Mouse (Mus musculus) hematopoietic stem cell, adult 5-6 weeks (primary cell): ENCODE measurements around the gene Tm9sf4. TPM values are rescaled to one million over a fixed set of nuclear protein-coding genes. Genes with fewer than 3 reads are reported as not detected.

ENCODE experiments used
- ATAC-seq, 2 experiments: fragments of 125-278 bp in 1 of 2; replicated peaks in 1 of 2; 2 replicates each; pipeline ENCODE4 v1.8.0; 2016 to 2017; ENCODE audit warnings: inconsistent platforms in 2 of 2, mild to moderate bottlenecking in 2 of 2, moderate number of reproducible peaks in 2 of 2, low read depth in 1 of 2, moderate TSS enrichment in 1 of 2; ENCODE audit not compliant: low FRiP score in 2 of 2, poor library complexity in 2 of 2, severe bottlenecking in 2 of 2, insufficient read depth in 1 of 2, low TSS enrichment in 1 of 2
- total RNA-seq: library from RNA; stranded (forward); fragments of 172-1452, 232-1000 nt; gene quantifications from 2 replicates; pipeline ENCODE4 v1.2.3, GENCODE M21; 2017

Tm9sf4 gene
- 62.0 and 83.4 TPM in 2 replicates for total RNA-seq

GRCm38 (mm10) chr2:153160844-153161683 lies at the start of gene Tm9sf4:
Gene Tm9sf4 (plus strand): TSS chr2:153161303.
- peak; percentile 93 to 95 for ATAC-seq

DNA sequence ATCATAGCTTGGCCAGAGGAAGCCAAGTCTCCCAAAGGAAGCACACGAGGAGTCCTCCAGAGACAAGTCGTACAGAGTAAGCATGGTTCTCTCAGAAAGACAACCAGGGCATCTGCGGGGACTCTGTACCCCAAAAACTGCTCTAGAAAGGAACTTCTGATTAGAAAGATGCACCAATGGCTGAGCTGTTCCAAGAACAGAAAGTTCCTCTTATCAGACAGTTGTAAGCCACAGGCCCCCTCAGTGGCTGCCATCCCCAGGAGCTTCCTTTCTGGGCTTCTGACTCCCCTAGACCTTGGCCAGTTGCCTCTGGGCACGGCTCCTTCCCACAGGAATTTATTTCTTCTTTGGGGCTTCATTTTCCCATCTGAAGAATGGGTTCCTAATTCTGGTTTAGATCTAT lies 45.4 kb upstream of the Tm9sf4 start:
- ATAC-seq = 0 out of 4 replicates have a peak, but pooled peaks of 1 of the 2 experiments have one; percentile 30

GRCm38 (mm10) chr2:153117051-153117486 lies 44.0 kb upstream of the Tm9sf4 start:
- ATAC-seq = peak; percentile 75 to 83

DNA sequence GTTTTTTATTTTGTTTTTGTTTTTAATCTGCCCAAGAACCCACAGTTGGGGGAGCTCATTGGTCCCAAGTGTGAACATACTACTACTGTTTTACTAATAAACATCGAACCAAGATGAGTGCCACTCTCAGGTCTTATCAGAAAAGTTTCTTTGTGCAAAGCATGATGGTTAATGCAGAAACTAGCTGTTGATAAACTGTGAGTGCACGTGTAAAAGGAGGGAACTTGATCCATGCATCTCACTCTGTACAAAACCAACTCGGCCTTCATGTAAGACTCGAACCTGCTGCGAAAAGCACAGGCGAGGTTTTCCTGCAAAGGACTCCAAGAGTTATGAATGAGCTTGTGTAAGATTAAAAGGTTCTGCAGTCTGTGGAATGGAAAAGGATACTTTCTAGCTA lies 41.6 kb upstream of the Tm9sf4 start:
- ATAC-seq = no peak

GRCm38 (mm10) chr2:153120126-153120525 lies 41.0 kb upstream of the Tm9sf4 start:
- ATAC-seq = no peak

GRCm38 (mm10) chr2:153121821-153122615 lies 39.1 kb upstream of the Tm9sf4 start:
- no peak for ATAC-seq

GRCm38 (mm10) chr2:153122701-153123100 lies 38.4 kb upstream of the Tm9sf4 start:
- peak; percentile 31 to 43; a peak in 1 of 4 replicates for ATAC-seq

GRCm38 (mm10) chr2:153125875-153126274 lies 35.2 kb upstream of the Tm9sf4 start:
- peak; percentile 9 to 83; a peak in 2 of 4 replicates for ATAC-seq

GRCm38 (mm10) chr2:153131019-153131418 lies 30.1 kb upstream of the Tm9sf4 start:
- ATAC-seq = peak; percentile 20 to 33; a peak in 2 of 4 replicates

- ATAC-seq = 0 out of 4 replicates have a peak, but pooled peaks of 1 of the 2 experiments have one; percentile 56
These were observed 26.9 kb upstream of the Tm9sf4 start for GRCm38 (mm10) chr2:153134237-153134636.

DNA sequence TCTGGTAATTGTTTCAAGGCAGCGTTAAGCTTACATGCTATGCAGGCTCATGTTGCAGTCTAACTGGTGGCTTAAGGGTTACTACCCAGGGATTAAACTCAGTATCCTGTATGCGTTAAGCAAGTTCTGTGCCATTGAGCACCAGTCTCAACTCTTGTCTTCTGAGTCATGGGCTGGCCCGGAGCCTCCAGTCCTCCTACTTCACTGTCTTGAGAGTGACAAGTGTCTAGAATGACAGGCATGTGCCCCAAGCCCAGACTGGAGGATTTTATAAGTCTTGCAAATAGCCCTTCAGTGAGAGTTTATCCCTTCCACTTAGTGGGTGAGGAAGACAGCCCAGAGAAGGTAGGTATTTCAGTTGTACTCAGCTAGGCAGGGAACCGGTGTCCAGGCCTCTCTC lies 24.9 kb upstream of the Tm9sf4 start:
- no peak for ATAC-seq

GRCm38 (mm10) chr2:153139158-153139557 lies 21.9 kb upstream of the Tm9sf4 start:
- ATAC-seq = no peak

DNA sequence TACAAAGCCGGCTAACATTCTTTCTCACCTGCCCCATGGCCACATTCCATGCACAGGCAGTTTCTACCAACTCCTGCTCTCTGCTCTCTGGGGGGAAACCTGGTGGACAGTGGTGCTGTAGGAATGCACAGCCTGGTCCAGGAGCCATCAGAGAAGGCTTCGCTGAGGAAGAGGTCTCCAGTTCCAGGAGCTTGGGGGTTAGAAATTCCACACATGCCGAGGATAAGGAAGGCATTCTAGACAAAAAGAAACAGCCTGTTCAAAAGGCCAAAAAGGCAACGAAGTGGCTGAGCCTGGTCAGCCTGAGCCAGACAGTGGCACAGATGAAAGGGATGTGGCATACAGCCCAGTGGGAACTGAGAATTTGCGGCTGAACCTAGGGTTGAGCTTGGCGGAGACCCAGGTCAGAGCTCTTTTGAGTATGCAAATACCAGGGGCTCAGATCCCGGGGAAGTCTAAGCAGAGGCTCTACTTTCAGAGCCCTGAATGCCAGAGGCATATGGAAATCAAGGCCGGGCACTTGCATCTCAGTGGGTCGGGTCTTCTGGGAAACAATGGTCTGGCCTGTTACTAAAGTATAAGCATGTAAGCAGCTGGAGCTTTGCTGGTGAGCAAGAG lies 21.0 kb upstream of the Tm9sf4 start:
- ATAC-seq = peak in 1 of 2 experiments; percentile 54; a peak in 2 of 4 replicates

- peak; percentile 23 to 47; a peak in 2 of 4 replicates for ATAC-seq
These were observed 18.4 kb upstream of the Tm9sf4 start for GRCm38 (mm10) chr2:153142620-153143199.

GRCm38 (mm10) chr2:153145346-153145745 lies 15.8 kb upstream of the Tm9sf4 start:
- no peak for ATAC-seq

DNA sequence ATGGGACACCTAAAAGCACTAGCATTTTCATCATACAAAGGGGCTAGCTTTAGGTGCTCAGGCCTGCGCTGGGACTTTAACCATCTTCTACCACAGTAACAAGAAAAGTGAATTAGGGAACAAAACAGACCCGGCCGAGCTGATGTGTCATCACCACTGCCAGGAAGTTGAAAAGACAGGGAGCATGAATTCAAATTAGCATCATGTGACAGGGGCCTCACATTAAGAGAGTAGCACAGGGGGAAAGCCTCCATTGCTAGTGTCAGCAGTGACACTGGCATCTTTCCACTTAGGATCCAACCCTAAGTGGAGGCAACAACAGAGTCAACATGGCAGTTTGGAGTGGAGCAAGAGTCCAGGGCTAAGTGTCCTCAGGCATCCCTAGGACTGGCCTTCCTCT lies 13.9 kb upstream of the Tm9sf4 start:
- no peak for ATAC-seq

GRCm38 (mm10) chr2:153147715-153148114 lies 13.4 kb upstream of the Tm9sf4 start:
- ATAC-seq = peak; percentile 78 to 88
